Mouse (Mus musculus): ENCODE data around the gene Ckmt2. TPM values are rescaled to one million over a fixed set of nuclear protein-coding genes. Genes with fewer than 3 reads are reported as not detected.

Gene Ckmt2
- polyA plus RNA-seq, 2 experiments from 2014 or later, result not detected

- ATAC-seq, result no peak
Observed at GRCm38 (mm10) chr13:91868577-91868976, 8.1 kb downstream of the Ckmt2 start.

DNA sequence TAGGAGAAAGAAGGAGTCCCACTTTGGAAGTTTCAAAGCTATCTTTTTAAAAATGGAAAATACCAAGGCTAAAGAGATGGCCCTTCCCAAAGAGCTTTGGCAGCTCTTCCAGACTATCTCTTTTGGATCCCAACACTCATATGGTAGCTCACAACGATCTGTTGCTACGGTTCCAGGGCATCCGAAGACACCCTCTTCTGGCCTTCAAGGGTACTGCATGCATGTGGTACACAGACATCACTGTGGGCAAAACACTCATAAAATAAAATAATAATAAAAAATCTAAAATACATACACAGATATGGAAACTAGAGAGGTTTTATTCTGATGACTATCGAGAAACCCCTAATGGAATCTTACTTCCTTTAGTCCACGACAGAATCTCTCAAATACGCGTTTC lies 17.9 kb downstream of the Ckmt2 start:
- ATAC-seq, result peak; percentile 46

DNA sequence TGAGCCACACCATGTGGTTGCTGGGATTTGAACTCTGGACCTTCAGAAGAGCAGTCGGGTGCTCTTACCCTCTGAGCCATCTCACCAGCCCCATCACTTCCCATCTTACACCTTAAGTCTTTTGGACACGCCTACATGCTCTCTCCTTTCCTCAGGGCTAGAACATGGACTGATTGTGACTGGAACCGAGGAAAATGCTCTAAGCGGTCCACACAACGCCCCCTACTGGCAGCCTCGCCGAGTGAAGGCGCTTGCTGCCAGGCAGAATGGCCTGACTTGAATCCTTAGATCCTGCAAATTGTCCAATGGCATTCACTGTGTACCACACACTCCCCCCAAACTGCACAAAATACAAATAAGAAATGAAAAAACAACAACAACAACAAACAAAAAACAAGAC lies 19.3 kb downstream of the Ckmt2 start:
- no peak for ATAC-seq

DNA sequence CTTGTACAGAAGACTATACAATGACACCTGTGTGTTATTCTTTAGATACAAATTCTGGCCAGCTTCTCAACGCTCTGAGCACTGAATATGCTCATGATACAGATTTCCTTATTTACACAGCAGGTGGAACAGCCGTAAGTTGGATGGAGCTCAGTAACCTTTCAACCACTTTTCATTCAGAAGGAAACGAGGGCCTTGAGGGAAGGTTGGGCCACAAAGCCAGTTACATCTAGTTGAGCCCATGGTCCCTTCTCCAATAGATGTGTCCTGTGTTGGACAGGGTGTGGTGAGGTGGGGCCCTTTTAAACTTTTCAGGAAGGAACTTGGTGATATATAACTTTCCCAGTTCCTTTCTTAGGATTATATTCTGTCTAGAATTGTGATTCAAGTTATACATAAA lies 22.3 kb downstream of the Ckmt2 start:
- no peak for ATAC-seq

DNA sequence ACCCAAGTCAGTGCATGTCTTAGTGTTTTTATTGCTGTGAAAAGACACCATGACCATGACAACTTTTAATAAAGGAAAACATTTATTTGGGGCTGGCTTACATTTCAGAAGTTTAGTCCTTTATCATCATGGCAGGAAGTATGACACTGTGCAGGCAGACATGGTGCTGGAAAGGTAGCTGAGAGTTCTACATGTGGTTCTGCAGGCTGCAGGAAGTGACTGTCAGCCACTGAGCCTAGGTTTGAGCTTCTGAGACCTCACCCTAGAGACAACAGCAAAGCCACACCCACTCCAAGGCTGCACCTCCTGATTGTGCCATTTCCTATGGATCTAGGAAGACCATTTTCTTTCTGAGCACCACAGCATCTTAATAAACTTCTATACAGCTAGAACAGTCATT lies 48.8 kb downstream of the Ckmt2 start:
- ATAC-seq, result peak; percentile 80

DNA sequence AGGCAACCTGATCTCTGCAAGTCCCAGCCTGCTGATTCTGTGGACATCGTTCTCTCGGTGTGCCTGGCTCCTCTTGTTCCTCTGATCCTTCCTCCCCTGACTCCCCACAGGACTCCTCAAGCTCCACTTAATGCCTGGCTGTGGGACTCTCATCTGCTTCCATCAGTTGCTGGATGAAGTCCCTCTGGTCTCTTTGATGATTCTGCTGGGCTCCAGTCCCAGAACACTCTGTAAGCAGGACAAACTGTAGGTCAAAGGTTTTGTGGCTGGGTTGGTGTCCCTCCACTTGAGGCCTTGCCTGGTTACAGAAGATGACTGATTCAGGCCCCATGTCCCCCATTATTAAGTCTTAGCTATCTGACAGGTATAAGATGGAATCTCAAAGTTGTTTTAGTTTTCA lies 50.6 kb downstream of the Ckmt2 start:
- no peak for ATAC-seq

DNA sequence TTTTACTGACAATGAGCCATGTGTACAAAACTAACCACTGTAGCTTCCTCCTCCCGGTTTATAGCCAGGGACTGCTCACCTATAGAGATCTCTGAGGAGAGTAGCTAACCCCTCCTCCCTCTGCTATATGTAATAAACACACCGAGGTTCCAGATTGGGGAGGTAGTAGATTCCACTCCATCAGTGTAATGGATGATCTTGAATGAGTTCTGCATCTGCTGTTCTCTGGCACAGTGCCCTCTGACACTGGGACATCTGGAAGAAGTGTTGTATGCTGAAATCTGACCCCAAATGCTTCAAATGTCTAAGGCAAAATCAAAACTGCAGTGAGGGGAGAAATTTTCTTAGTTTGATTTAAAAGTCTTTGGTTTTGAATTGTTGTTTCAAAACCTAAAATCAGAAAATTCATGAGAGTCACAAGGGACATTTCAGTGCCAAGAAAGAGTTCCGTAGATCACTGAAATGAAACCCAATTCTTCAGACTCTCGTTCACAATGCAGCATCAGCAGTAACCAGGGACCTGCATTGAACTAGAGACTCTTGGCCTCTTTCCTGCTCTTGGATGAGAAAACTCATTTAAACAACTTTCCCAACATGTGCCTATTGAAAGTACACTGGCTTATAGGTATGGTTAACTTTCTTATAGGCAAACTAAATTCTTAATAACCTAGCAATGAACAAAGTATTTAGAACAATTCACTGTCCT lies 51.7 kb downstream of the Ckmt2 start:
- ATAC-seq, result no peak

GRCm38 (mm10) chr13:91823735-91824134 lies 53.0 kb downstream of the Ckmt2 start:
- no peak for ATAC-seq

DNA sequence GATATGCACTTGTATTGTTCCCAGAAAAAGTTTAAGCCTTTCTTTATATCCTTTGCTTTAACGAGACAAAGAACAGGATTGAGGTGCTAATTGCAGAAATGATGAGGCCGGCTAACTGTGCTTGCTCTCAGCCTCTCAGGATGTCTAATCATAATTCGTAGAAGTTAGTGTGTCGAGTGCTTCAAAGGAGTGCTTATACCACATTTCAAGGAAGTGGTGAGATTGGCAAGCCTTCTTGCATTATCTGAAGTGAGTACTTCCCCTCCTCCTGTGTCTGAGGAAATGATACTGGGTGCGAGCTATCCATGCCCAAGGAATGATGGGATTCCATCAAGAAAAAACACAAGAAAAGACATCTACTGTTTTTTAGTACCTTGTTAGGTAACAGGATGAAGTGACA lies 62.0 kb downstream of the Ckmt2 start:
- ATAC-seq, result peak; percentile 90

GRCm38 (mm10) chr13:91809476-91809875 lies 67.2 kb downstream of the Ckmt2 start:
- peak; percentile 6 for ATAC-seq

DNA sequence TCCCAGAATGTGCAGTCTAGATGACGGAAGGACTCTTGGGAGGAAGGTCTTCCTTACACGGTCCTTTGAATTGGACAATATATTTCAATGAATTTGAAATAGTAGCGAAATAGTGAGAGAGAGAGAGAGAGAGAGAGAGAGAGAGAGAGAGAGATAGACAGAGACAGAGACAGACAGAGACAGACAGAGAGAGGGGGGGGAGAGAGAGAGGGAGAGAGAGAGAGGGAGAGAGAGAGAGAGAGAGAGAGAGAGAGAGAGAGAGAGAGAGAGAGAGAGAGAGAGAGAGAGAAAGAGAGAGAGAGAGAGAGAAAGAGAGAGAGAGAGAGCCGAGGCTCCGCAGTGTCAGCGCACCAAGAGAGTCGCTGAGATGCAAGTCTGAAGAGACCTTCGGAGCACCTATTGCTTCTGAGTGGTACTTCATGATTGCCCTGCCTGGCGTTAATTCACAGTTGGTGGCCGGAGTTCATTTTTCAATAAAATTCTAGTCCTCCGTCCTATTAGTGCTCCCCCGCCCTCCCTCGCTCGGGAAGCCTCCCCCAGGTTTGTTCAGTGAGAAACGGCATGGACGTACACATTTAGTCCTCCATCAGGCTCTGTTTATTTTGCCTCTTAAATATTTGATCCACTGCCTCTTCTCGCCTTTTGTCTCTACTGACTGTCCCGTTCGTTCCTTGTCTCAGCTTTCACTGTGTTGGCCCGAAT lies 68.7 kb downstream of the Ckmt2 start:
- peak; percentile 12 for ATAC-seq

GRCm38 (mm10) chr13:91807155-91807839 lies 69.4 kb downstream of the Ckmt2 start, which contains the start of gene Zcchc9:
TSS of gene Zcchc9 (minus strand) at chr13:91807705.
- ATAC-seq, result peak; percentile 95

Other genes with a start within 250 kb of the Ckmt2 start
- not detected for gene Acot12, start 135.4 kb downstream of the Ckmt2 start, polyA plus RNA-seq (2017; shearing (Covaris generic))
- 10 to 100 TPM; 46.0 to 46.9 TPM for gene Zcchc9, start 69.2 kb downstream of the Ckmt2 start, polyA plus RNA-seq (2017; shearing (Covaris generic))